Mouse (Mus musculus): ENCODE data around the gene Sys1. TPM values are rescaled to one million over a fixed set of nuclear protein-coding genes. Genes with fewer than 3 reads are reported as not detected.

Gene Sys1
- polyA plus RNA-seq, 1 experiment from 2014 or later: 83.1 TPM

DNA sequence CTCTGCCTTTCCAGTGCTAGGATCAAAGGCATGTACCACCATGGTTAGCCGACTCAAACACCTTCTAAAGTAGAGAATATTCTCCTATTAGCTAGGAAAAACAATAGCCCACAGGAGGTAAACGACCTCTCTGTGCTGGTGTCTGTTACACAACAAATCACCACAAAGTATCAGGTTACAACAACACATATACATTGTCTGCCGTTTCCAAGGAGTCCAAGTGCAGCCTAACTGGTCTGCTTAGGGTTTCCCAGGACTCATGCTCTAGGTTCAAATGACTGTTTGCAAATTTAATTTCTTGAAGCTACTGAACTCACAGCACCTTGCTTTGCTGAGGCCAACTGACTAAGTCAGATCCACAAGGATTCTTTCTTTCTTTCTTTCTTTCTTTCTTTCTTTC is 37.3 kb upstream of the Sys1 start:
- no peak overlapping the region for H3K4me3 ChIP-seq (replicated peaks; ENCODE audit: low read depth, low read length)
- peak overlapping the region; percentile 66 for H3K27ac ChIP-seq
- H3K36me3 ChIP-seq (ENCODE audit: insufficient read depth, low read length): peaks cover 18% of the 10 kb centered on the region
- H3K9ac ChIP-seq (ENCODE audit: low read depth, low read length): no peak overlapping the region
- H3K27me3 ChIP-seq (ENCODE audit: insufficient read depth, low read length): no peaks in the 10 kb centered on the region
- ATAC-seq (replicated peaks; ENCODE audit: low FRiP score, low read depth) (no peak), DNase-seq (ENCODE audit: low spot score) (no peak)
- no peak for TF ChIP-seq CTCF (IDR thresholded peaks at IDR 0.05; ENCODE audit: low read depth)
- H3K4me2 ChIP-seq (ENCODE audit: low read length): no peak overlapping the region
- no peaks in the 10 kb centered on the region for H3K4me1 ChIP-seq (replicated peaks; ENCODE audit: insufficient read depth, low read length)
- no peaks in the 10 kb centered on the region for H3K9me3 ChIP-seq (replicated peaks; ENCODE audit: low read length)
- 0% methylated on average over 3 of the region's 3 CpGs for WGBS

DNA sequence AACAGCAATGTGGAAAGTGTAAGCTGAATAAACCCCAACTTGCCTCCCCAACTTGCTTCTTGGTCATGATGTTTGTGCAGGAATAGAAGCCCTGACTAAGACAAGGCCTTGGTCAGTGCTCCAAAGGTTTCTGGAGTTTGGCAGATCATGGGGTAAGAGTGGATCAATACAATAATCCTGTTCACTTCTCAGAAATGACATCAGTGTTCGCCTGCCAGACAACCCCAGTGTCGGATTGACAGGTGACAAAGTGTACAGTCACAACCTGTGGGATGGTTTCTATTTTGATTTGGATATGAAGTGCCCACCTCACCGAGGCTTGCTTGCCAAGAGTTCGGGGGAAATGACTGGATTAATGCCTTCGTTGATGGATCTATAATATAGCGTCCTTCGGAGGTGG is 35.5 kb upstream of the Sys1 start:
- Histone ChIP-seq H3K4me1 (replicated peaks; ENCODE audit: insufficient read depth, low read length) (no peaks in the 10 kb centered on the region), H3K9me3 (replicated peaks; ENCODE audit: low read length) (no peaks in the 10 kb centered on the region), H3K36me3 (ENCODE audit: insufficient read depth, low read length) (peaks cover 28% of the 10 kb centered on the region), H3K4me2 (ENCODE audit: low read length) (no peak overlapping the region), H3K27ac (no peak overlapping the region), H3K9ac (ENCODE audit: low read depth, low read length) (no peak overlapping the region), H3K4me3 (replicated peaks; ENCODE audit: low read depth, low read length) (no peak overlapping the region), H3K27me3 (ENCODE audit: insufficient read depth, low read length) (no peaks in the 10 kb centered on the region)
- TF ChIP-seq CTCF (IDR thresholded peaks at IDR 0.05; ENCODE audit: low read depth): no peak
- ATAC-seq (replicated peaks; ENCODE audit: low FRiP score, low read depth): no peak
- 89% methylated on average over 7 of the region's 7 CpGs for WGBS
- no peak for DNase-seq (ENCODE audit: low spot score)

DNA sequence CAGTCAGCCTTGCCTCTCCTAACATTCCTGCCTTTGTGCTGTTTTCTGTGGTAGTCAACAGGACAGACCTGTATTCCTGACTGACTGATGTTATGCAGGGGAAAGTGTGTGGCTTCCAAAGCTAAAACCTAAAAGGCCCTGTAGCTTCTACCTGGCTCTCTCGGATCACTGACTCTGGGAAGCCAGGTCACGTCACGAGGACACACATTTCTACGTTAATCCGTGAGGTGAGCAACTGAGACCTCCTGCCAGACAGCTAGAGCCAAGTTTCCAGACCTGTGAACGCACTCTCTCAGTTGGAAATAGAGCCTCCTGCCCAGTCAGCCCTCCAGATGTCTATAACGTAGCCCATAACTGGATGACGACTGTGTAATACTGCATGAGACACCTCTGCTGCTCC is 34.8 kb upstream of the Sys1 start:
- DNase-seq (ENCODE audit: low spot score): no peak
- peak overlapping the region; percentile 1; the same call in 1 of the 2 replicates for H3K27ac ChIP-seq

DNA sequence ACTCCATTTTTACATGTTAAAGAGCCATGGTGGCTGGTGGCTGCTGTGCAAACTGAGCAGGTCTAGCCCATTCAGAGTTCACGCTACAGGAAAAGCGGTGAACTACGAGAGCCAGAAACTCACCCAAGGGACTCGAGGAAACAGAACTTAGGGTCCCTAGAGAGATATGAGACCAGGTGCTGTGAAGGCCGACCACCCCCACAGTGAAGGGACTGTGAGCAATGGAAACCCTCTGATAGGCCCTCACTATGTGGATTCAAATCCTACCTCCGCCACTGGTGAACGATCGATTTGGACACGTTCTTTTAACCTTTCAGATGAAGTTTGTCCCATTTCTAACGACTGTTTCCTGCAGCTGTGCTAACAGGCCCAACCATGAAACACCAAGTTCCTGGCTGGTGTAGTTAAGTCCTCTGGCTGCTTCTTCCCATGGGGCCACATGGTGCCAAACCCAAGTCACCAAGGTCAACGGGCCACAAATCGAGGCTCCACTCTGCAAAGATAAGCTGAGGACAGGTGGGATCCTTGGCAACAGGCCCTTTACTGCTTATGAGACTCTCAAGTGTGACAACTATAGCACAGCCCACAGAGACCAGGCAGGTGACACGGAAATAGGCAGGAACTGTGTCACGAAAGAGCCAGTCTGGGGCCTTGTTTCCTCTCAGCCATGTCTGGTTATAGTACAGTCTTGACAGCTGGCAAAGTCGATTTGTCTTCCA is 33.9 kb upstream of the Sys1 start:
- no peak for DNase-seq (ENCODE audit: low spot score)
- H3K27me3 ChIP-seq (ENCODE audit: insufficient read depth, low read length): no peaks in the 10 kb centered on the region
- ATAC-seq (replicated peaks; ENCODE audit: low FRiP score, low read depth): peak; percentile 23; the same call in 1 of the 2 replicates
- H3K4me1 ChIP-seq (replicated peaks; ENCODE audit: insufficient read depth, low read length): no peaks in the 10 kb centered on the region
- no peak for TF ChIP-seq CTCF (IDR thresholded peaks at IDR 0.05; ENCODE audit: low read depth)
- H3K4me3 ChIP-seq (replicated peaks; ENCODE audit: low read depth, low read length): no peak overlapping the region
- H3K36me3 ChIP-seq (ENCODE audit: insufficient read depth, low read length): peaks cover 30% of the 10 kb centered on the region
- 81% methylated on average over 15 of the region's 15 CpGs for WGBS
- H3K4me2 ChIP-seq (ENCODE audit: low read length): no peak overlapping the region
- H3K9me3 ChIP-seq (replicated peaks; ENCODE audit: low read length): no peaks in the 10 kb centered on the region
- 0 out of 2 replicates have a peak overlapping the region, but pooled peaks have one; percentile 1 for H3K27ac ChIP-seq
- H3K9ac ChIP-seq (ENCODE audit: low read depth, low read length): no peak overlapping the region

More for the DNA sequence above, 34.8 kb upstream of the Sys1 start:
- no peak for ATAC-seq (replicated peaks; ENCODE audit: low FRiP score, low read depth)
- 67% methylated on average over 8 of the region's 8 CpGs for WGBS
- Histone ChIP-seq H3K27me3 (ENCODE audit: insufficient read depth, low read length) (no peaks in the 10 kb centered on the region), H3K36me3 (ENCODE audit: insufficient read depth, low read length) (peaks cover 28% of the 10 kb centered on the region), H3K4me1 (replicated peaks; ENCODE audit: insufficient read depth, low read length) (no peaks in the 10 kb centered on the region), H3K4me2 (ENCODE audit: low read length) (no peak overlapping the region), H3K9ac (ENCODE audit: low read depth, low read length) (no peak overlapping the region), H3K4me3 (replicated peaks; ENCODE audit: low read depth, low read length) (no peak overlapping the region), H3K9me3 (replicated peaks; ENCODE audit: low read length) (no peaks in the 10 kb centered on the region)
- no peak for TF ChIP-seq CTCF (IDR thresholded peaks at IDR 0.05; ENCODE audit: low read depth)

DNA sequence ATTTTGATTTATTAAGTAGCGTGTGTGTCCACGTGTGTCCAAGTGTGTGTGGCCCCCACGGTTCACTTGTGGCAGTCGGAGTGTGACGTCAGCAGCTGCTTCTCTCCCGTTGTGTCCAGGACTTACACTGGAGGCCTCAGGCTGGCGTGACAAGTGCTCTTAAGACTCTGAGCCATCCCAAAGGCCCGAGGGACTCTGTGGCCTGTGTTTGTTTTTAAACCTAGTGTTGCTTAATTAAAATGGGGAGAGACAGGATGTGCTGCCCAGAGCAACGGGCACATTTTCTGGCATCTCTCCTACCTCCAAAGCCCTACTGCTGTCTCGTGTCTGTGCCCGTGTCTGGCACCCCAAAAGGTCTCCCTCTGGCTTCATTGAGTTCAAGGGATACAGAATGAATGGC is 33.3 kb upstream of the Sys1 start:
- peaks cover 34% of the 10 kb centered on the region for H3K36me3 ChIP-seq (ENCODE audit: insufficient read depth, low read length)
- no peaks in the 10 kb centered on the region for H3K9me3 ChIP-seq (replicated peaks; ENCODE audit: low read length)
- H3K27ac ChIP-seq: no peak overlapping the region
- DNase-seq (ENCODE audit: low spot score) (no peak), ATAC-seq (replicated peaks; ENCODE audit: low FRiP score, low read depth) (no peak)
- no peak overlapping the region for H3K9ac ChIP-seq (ENCODE audit: low read depth, low read length)
- no peaks in the 10 kb centered on the region for H3K27me3 ChIP-seq (ENCODE audit: insufficient read depth, low read length)
- no peak overlapping the region for H3K4me2 ChIP-seq (ENCODE audit: low read length)
- WGBS: 65% methylated on average over 11 of the region's 11 CpGs
- no peak overlapping the region for H3K4me3 ChIP-seq (replicated peaks; ENCODE audit: low read depth, low read length)
- no peak for TF ChIP-seq CTCF (IDR thresholded peaks at IDR 0.05; ENCODE audit: low read depth)
- H3K4me1 ChIP-seq (replicated peaks; ENCODE audit: insufficient read depth, low read length): no peaks in the 10 kb centered on the region

DNA sequence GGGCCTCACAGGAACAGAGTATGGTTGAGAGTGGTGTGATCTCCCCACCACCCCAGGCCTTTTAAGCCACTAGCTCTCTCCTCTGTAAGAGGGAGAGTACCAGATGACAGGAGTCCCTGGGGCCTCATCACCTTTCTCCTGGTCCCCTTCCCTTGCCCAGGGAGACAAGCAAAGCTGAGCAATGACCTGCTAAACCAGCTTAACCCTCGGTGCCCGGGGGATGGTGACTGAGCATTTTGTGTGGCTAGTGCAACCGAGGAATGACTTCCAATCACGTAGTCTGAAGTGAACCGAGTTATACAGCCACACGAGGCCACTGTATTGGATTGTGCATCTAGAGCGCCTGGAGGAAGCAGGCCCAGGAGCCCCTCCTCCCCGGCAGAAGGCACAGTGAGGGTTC is 32.4 kb upstream of the Sys1 start:
- Histone ChIP-seq H3K27ac (no peak overlapping the region; the same call in 1 of the 2 replicates), H3K4me2 (ENCODE audit: low read length) (no peak overlapping the region), H3K4me3 (replicated peaks; ENCODE audit: low read depth, low read length) (no peak overlapping the region), H3K9me3 (replicated peaks; ENCODE audit: low read length) (no peaks in the 10 kb centered on the region), H3K4me1 (replicated peaks; ENCODE audit: insufficient read depth, low read length) (no peaks in the 10 kb centered on the region), H3K27me3 (ENCODE audit: insufficient read depth, low read length) (no peaks in the 10 kb centered on the region), H3K36me3 (ENCODE audit: insufficient read depth, low read length) (peaks cover 37% of the 10 kb centered on the region), H3K9ac (ENCODE audit: low read depth, low read length) (no peak overlapping the region)
- DNase-seq (ENCODE audit: low spot score) (no peak), ATAC-seq (replicated peaks; ENCODE audit: low FRiP score, low read depth) (no peak)
- WGBS: 88% methylated on average over 8 of the region's 8 CpGs
- no peak for TF ChIP-seq CTCF (IDR thresholded peaks at IDR 0.05; ENCODE audit: low read depth)
